Mouse (Mus musculus) CD4-positive, CD25-positive, alpha-beta regulatory T cell, adult 2 months (primary cell): ENCODE results near the gene Gbgt1.
A peak's percentile ranks its signal among the peaks of the same experiment; 100 is the strongest.

Experiments
- DNase-seq: peaks from one replicate; pipeline ENCODE4 v3.0.0-alpha.2; 2012; ENCODE audit warnings: low read depth, low spot score

Gene Gbgt1

DNA sequence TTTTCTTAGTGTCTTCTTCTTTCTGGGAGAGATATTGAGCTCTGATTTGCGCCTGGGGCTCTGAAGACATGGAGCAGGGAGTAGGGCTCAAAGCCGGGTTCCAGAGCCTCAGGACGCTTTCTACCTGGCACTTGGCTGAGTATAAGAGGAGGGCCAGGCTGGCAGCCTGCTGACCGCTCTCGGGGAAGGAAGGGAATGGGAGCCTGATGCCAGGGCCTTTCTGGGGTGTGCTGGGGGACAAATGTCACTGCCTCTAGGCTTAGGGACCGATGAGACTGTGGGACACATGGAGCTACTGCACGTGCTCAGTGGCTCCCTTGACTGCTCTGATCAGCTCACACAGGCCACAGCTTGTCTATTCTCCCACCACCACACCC lies 31.7 kb downstream of the Gbgt1 start:
- no peak for DNase-seq

GRCm38 (mm10) chr2:28529856-28530255 lies 33.2 kb downstream of the Gbgt1 start:
- DNase-seq: no peak

- no peak for DNase-seq
Measured at GRCm38 (mm10) chr2:28530311-28530710, 33.6 kb downstream of the Gbgt1 start.

GRCm38 (mm10) chr2:28532938-28533771 lies 36.5 kb downstream of the Gbgt1 start:
- DNase-seq: peak; percentile 93

GRCm38 (mm10) chr2:28533901-28534435 lies 37.3 kb downstream of the Gbgt1 start:
- DNase-seq: no peak

DNA sequence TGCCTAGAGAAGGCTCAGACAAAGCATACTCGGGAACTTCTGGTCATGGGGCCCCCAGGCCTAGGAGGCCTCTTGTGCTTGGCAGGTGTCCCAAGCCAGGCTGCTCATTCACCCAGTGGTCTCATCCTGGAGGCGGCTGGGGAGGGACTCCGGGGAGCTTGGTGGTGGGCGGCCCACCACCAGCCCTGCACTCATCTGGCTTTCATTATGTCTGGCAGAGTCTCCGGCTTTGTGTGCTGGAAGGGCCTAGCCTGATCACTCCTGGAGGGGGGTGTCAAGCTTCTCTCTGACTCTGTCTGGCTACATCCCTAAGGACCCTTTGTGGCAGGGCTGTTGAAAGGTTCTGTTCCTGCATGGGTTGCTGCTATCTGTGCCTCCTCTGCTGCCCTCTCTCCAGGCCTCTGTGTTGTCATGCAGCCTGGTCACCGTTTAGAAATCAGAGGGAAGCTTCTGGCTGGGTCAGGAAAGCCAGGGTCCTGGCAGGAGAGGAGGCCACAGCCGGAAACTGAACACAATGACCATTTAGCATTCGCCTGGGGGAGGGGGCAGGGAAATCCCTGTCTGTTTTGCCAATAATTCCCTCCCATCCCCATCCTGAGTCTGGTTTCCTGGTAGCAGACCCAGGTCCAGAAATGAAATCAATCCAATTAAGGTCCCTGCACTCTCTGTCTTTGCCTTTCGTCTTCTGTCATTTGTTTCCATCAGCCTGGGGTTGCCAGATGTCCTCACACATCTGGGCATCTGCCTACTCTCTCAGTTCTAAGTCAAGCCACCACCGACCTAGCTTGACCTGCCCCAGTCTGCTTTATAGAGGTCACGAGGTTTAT lies 38.0 kb downstream of the Gbgt1 start:
- DNase-seq: no peak

- DNase-seq: no peak
Measured at GRCm38 (mm10) chr2:28535263-28535540, 38.5 kb downstream of the Gbgt1 start.

GRCm38 (mm10) chr2:28535650-28536049 lies 39.0 kb downstream of the Gbgt1 start:
- no peak for DNase-seq

DNA sequence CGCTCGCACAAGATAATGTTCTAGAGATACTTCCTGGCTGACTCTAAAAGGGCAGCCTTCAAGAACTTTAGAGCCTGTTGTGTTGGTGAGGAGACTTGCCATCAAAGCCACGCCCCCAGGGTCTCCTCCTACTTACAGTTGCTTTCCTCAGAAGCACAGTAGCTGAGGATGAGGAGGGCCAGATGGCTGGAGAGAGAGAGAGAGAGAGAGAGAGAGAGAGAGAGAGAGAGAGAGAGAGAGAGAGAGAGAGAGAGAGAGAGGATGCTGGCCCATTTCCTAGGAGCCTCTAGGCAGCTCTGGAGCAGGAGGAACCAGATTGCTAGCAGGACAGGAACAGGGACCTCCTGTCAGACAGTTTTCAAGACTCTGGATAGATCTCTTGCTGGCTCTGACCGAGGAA lies 39.5 kb downstream of the Gbgt1 start:
- DNase-seq: peak; percentile 59

- no peak for DNase-seq
Measured at GRCm38 (mm10) chr2:28536766-28537633, 40.3 kb downstream of the Gbgt1 start.

DNA sequence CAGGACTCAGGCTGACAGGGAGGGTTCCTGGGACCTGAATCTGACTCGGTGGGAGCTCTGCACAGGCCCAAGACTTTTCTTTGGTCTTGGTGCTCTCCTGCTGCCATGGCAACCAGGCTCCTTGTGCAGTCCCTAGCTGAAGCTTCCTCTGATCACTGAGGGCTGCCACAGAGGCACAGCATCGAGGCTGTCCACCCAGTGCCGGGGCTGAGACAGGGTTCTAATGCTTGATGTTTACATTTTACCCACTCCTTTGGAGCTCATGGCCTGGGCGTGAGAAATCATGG lies 40.9 kb downstream of the Gbgt1 start:
- DNase-seq: peak; percentile 52

GRCm38 (mm10) chr2:28537995-28538816 lies 41.5 kb downstream of the Gbgt1 start:
- no peak for DNase-seq

- no peak for DNase-seq
Measured at GRCm38 (mm10) chr2:28538817-28539128, 42.1 kb downstream of the Gbgt1 start.

DNA sequence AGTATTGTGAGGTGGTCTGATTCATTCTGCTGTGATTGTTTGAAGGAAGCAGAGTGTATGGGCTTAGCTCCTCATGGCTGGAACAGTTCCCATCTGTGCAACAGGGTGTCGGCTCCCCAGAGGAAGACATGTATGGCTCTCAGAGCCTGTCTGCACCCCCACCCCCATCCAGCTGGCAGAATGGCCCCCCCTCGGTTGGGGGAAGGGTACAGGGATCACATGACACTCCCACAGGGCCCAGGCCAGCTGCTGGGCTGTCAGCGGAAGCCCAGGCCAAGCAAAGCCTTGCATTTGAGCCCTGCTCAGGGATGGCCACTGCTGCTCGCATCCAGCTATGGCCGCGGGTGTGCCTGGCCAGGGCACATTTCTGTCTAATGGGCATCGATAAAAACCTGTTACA lies 42.5 kb downstream of the Gbgt1 start:
- no peak for DNase-seq

DNA sequence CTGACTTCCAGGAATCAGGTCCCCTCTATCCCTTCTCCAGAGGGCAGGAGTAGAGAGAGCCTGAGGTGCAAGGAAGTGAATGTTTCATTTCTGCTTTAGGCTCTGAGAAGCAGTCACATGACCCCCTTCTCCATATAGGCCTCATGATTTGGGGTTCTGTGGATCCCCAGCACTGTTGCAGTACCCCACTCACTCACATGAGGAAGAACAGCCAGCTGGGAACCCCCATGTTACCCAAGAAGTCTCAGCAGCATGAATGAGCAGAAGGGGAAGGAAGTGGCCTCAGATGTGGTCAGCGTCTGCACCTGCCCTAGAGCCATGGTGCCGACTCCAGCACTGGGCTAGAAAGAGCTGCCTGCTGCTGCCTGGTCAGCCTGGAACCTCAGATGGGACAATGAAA lies 43.3 kb downstream of the Gbgt1 start:
- DNase-seq: peak; percentile 64

- no peak for DNase-seq
Measured at GRCm38 (mm10) chr2:28540587-28541227, 44.0 kb downstream of the Gbgt1 start.

GRCm38 (mm10) chr2:28543894-28544293 lies 47.2 kb downstream of the Gbgt1 start:
- DNase-seq: no peak

GRCm38 (mm10) chr2:28545976-28546375 lies 49.3 kb downstream of the Gbgt1 start:
- DNase-seq: peak; percentile 28

DNA sequence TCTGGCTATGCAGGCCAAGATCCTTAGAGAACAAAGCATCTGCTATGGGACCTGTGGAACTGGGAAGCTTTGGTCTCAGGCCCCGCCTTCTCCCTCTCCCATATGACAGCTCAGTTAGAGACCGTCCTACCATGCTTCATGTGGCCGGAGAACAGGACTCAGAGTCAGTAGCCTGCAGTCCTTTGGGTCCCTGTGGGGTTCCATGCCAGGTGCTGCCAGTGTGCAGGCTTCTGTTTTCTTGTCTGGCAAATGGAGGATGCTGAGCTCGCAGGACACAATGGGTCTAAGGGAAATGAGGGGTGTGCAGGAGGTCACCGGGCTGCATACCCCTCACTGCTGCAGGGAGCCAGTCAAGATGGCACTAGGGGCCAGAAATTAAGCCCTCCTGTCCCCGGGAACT lies 49.9 kb downstream of the Gbgt1 start:
- DNase-seq: no peak

DNA sequence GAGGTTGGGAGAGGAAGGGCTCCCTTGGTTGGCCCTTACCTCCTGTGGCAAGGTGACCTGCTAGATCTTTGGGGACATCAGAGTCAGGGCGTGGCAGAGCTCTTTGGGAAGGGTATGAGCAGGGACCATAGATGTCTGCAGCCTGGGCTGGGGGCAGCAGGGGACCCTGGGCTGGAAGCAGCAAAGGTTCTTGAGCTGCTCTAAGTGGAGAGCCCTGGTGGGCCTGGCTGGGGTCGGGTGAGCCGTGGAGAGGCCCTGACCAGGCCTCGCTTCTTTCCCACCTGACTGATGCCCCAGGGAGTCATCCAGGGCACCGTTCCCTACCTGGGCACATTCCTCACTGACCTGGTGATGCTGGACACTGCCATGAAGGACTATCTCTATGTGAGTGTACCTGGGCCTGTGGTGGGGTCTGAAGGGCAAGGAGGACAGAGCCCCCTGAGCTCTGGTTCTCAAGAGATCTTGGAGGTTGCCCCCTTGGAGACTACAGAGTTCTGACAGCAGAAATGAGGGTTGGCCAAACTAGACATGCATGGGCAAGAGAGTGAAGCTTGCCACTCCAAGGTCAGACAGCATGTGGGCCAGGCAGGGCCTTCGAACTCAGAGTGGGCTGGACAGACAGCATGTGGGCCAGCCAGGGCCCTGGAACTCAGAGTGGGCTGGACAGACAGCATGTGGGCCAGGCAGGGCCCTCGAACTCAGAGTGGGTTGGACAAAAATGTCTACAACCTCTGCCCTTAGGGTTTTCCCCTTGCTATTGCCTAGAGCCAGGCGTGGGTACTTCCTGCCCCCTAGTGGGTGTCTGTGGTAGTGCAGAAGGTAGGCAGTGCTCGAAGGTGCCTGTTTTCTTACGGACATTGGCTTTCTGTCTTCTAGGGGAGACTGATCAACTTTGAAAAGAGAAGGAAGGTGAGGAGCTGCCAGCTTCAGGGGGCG lies 50.8 kb downstream of the Gbgt1 start:
- peak; percentile 93 for DNase-seq
